Mouse (Mus musculus): ENCODE measurements at regions not wholly inside any gene's neighbourhood (a gene's known extent, or its start where the extent isn't known, plus 50 kb on each side); places are given as distances from the start of the nearest gene placed in this dataset.

DNA sequence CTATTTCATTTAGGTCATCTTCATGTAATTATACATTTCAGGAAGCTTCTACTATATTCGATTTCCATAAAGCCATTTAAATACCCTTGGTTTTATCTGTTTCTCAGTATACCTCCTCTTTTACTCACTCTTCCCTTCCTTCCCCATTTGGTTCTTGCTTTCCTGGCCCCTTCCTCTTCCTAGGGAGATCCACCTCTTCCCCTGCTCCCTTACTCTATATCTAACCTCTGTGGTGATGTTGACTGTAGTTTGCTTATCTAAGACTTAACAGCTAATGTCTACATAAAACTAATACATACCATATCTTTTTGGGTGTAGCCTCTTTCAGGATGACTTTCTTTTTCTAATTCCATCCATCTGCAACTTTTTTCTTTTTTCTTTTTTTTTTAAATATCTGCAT lies 92.9 kb upstream of the Tbc1d5 start:
- TF ChIP-seq GATA1 (IDR thresholded peaks at IDR 0.05; ENCODE audit: borderline replicate concordance, low read length) (no peak), FLI1 (IDR thresholded peaks at IDR 0.05; ENCODE audit: low read length) (no peak)

Data from megakaryocyte, embryonic 14.5 days (primary cell).